Mouse (Mus musculus) midbrain, embryonic 13.5 days (tissue): ENCODE data around the gene Dnah14. TPM values are rescaled to one million over a fixed set of nuclear protein-coding genes. Genes with fewer than 3 reads are reported as not detected.

Source experiments
- polyA plus RNA-seq: library from polyadenylated mRNA; unstranded; fragments of >200 nt; fragmentation: Nextera tagmentation; extraction: Ambion mirVana; gene quantifications from 2 replicates; pipeline ENCODE4 v1.2.1, GENCODE M21; 2015

Dnah14 gene
- polyA plus RNA-seq, 1 experiment from 2014 or later: 0.73 TPM

Other genes with a start within 250 kb of the Dnah14 start
- gene Cnih3, start 223.9 kb upstream of the Dnah14 start, polyA plus RNA-seq: 2.6 and 3.8 TPM in 2 replicates
- not detected in 2 replicates for gene Ccdc121, start 65.1 kb upstream of the Dnah14 start, polyA plus RNA-seq